Mouse (Mus musculus) CH12.LX (cell line): ENCODE measurements around the gene Lamtor3. TPM values are rescaled to one million over a fixed set of nuclear protein-coding genes. Genes with fewer than 3 reads are reported as not detected.

Source experiments
- DNase-seq: peaks from one replicate; pipeline ENCODE4 v3.0.0-alpha.2; 2013; ENCODE audit errors: extremely low read depth
- H3K27ac ChIP-seq: 2 replicates; pipeline ENCODE4 v1.5.1; 2012; ENCODE audit warnings: low read depth, mild to moderate bottlenecking, control low read depth, moderate library complexity; ENCODE audit not compliant: insufficient read depth
- H3K27me3 ChIP-seq: replicated peaks from 2 replicates; pipeline ENCODE3; 2012; ENCODE audit warnings: inconsistent platforms
- H3K36me3 ChIP-seq, 2 experiments: replicated peaks in 1 of 2; 2 replicates each; pipeline versions ENCODE3 to v1.6.1; 2012; ENCODE audit warnings: inconsistent platforms in 1 of 2, low read length in 1 of 2, mild to moderate bottlenecking in 1 of 2, mixed read lengths in 1 of 2, moderate library complexity in 1 of 2; ENCODE audit not compliant: control insufficient read depth in 1 of 2, insufficient read depth in 1 of 2
- H3K4me1 ChIP-seq, 2 experiments: 2 replicates each; pipeline ENCODE4 v1.6.1; 2012; ENCODE audit warnings: inconsistent platforms in 1 of 2, moderate library complexity in 1 of 2; ENCODE audit not compliant: insufficient read depth in 2 of 2, control insufficient read depth in 1 of 2
- H3K4me2 ChIP-seq: 2 replicates; pipeline ENCODE4 v1.6.1; 2012; ENCODE audit warnings: low read depth, mild to moderate bottlenecking, control low read depth; ENCODE audit not compliant: poor library complexity, insufficient read depth, severe bottlenecking
- H3K4me3 ChIP-seq, 3 experiments: fragments of 150-350 bp in 1 of 3; sonication (generic) in 1 of 3; replicated peaks in 1 of 3; 2 replicates each; pipeline versions ENCODE3 to v1.5.1; 2011 to 2012; ENCODE audit warnings: low read depth in 2 of 3, low read length in 2 of 3, mild to moderate bottlenecking in 2 of 3, moderate library complexity in 2 of 3, control low read depth in 1 of 3, improper control_type of control experiment in 1 of 3, inconsistent platforms in 1 of 3, mixed read lengths in 1 of 3; ENCODE audit not compliant: poor library complexity in 1 of 3
- H3K79me2 ChIP-seq: replicated peaks from 2 replicates; pipeline ENCODE4 v1.6.1; 2012; ENCODE audit warnings: mild to moderate bottlenecking, moderate library complexity; ENCODE audit not compliant: control insufficient read depth, poor library complexity, insufficient read depth, severe bottlenecking; ENCODE audit errors: extremely low read depth
- H3K9ac ChIP-seq: 2 replicates; pipeline ENCODE4 v1.6.1; 2012; ENCODE audit warnings: low read depth, mild to moderate bottlenecking, control low read depth, moderate library complexity; ENCODE audit not compliant: insufficient read depth
- H3K9me3 ChIP-seq: replicated peaks from 2 replicates; pipeline ENCODE3; 2012; ENCODE audit warnings: low read length, inconsistent platforms, mixed read lengths
- BHLHE40 ChIP-seq: IDR thresholded peaks from 2 replicates; pipeline ENCODE4 v1.6.1; 2011; ENCODE audit warnings: mild to moderate bottlenecking, low read depth, low read length, improper control_type of control experiment
- CTCF ChIP-seq, 2 experiments: IDR thresholded peaks in 1 of 2; conservative IDR thresholded peaks in 1 of 2; 2 replicates each; pipeline ENCODE4 v1.5.1; 2011 to 2012; ENCODE audit warnings: low read depth in 2 of 2, low read length in 2 of 2, improper control_type of control experiment in 1 of 2, inconsistent platforms in 1 of 2, mild to moderate bottlenecking in 1 of 2, moderate library complexity in 1 of 2
- E2F4 ChIP-seq: IDR thresholded peaks from 2 replicates; pipeline ENCODE4 v1.6.1; 2011; ENCODE audit warnings: low read depth, low read length, improper control_type of control experiment; ENCODE audit not compliant: insufficient replicate concordance
- ELF1 ChIP-seq: IDR thresholded peaks from 2 replicates; pipeline ENCODE4 v1.6.1; 2014; ENCODE audit warnings: low read depth, mild to moderate bottlenecking, inconsistent platforms, low read length, improper control_type of control experiment
- EP300 ChIP-seq: IDR thresholded peaks from 2 replicates; pipeline ENCODE4 v1.6.1; 2011; ENCODE audit warnings: low read length, improper control_type of control experiment
- GABPA ChIP-seq: IDR thresholded peaks from 2 replicates; pipeline ENCODE4 v1.6.1; 2012; ENCODE audit warnings: low read depth, low read length, improper control_type of control experiment, inconsistent platforms; ENCODE audit not compliant: insufficient replicate concordance
- HCFC1 ChIP-seq: IDR thresholded peaks from 2 replicates; pipeline ENCODE4 v1.6.1; 2012; ENCODE audit warnings: low read depth, mild to moderate bottlenecking, inconsistent platforms, low read length, improper control_type of control experiment
- KAT2A ChIP-seq: IDR thresholded peaks from 2 replicates; pipeline ENCODE4 v1.6.1; 2012; ENCODE audit warnings: low read length, improper control_type of control experiment, inconsistent platforms; ENCODE audit not compliant: insufficient replicate concordance
- MAFK ChIP-seq: IDR thresholded peaks from 2 replicates; pipeline ENCODE4 v1.6.1; 2011; ENCODE audit warnings: low read length, improper control_type of control experiment; ENCODE audit not compliant: insufficient replicate concordance
- MAX ChIP-seq: IDR thresholded peaks from 2 replicates; pipeline ENCODE4 v1.6.1; 2011; ENCODE audit warnings: low read length, improper control_type of control experiment
- MAZ ChIP-seq: IDR thresholded peaks from 2 replicates; pipeline ENCODE4 v1.6.1; 2012; ENCODE audit warnings: low read depth, mild to moderate bottlenecking, inconsistent platforms, low read length, improper control_type of control experiment, moderate library complexity
- MEF2A ChIP-seq: IDR thresholded peaks from 2 replicates; pipeline ENCODE4 v1.6.1; 2014; ENCODE audit warnings: low read depth, mild to moderate bottlenecking, inconsistent platforms, low read length, improper control_type of control experiment, borderline replicate concordance
- MXI1 ChIP-seq: IDR thresholded peaks from 2 replicates; pipeline ENCODE4 v1.6.1; 2011; ENCODE audit warnings: mild to moderate bottlenecking, low read depth, low read length, improper control_type of control experiment
- MYC ChIP-seq: IDR thresholded peaks from 2 replicates; pipeline ENCODE4 v1.6.1; 2011; ENCODE audit warnings: low read depth, mild to moderate bottlenecking, improper control_type of control experiment, low read length
- NELFE ChIP-seq: IDR thresholded peaks from 2 replicates; pipeline ENCODE4 v1.6.1; 2011; ENCODE audit warnings: low read depth, low read length, improper control_type of control experiment
- PAX5 ChIP-seq: IDR thresholded peaks from 2 replicates; pipeline ENCODE4 v1.6.1; 2012; ENCODE audit warnings: low read length, inconsistent platforms, mixed read lengths
- POLR2AphosphoS2 ChIP-seq: IDR thresholded peaks from 2 replicates; pipeline ENCODE4 v1.6.1; 2011; ENCODE audit warnings: low read depth, low read length, improper control_type of control experiment
- RAD21 ChIP-seq: IDR thresholded peaks from 2 replicates; pipeline ENCODE4 v1.6.1; 2011; ENCODE audit warnings: low read depth, mild to moderate bottlenecking, low read length, improper control_type of control experiment, moderate library complexity
- RCOR1 ChIP-seq: conservative IDR thresholded peaks from 2 replicates; pipeline ENCODE4 v1.6.1; 2012; ENCODE audit warnings: low read depth, mild to moderate bottlenecking, inconsistent platforms, low read length, improper control_type of control experiment
- UBTF ChIP-seq: IDR thresholded peaks from 2 replicates; pipeline ENCODE4 v1.6.1; 2012; ENCODE audit warnings: low read depth, mild to moderate bottlenecking, inconsistent platforms, low read length, improper control_type of control experiment, moderate library complexity
- USF1 ChIP-seq: IDR thresholded peaks from 2 replicates; pipeline ENCODE4 v1.6.1; 2014; ENCODE audit warnings: low read depth, mild to moderate bottlenecking, inconsistent platforms, low read length, improper control_type of control experiment
- ZC3H11A ChIP-seq: IDR thresholded peaks from 2 replicates; pipeline ENCODE4 v1.6.1; 2012; ENCODE audit warnings: low read depth, mild to moderate bottlenecking, inconsistent platforms, low read length, improper control_type of control experiment
- dilution Hi-C: fragments of 300-500 bp; cut with MboI; formaldehyde crosslinking; loops from 2 replicates; pipeline ENCODE4 v1.14.3; 2020; ENCODE audit warnings: low sequenced_read_pairs; ENCODE audit not compliant: extremely low pct_unique_long_range_greater_than_20kb, extremely low pct_ligation_motif_present
- in situ Hi-C: fragments of 300-500 bp; cut with MboI; formaldehyde crosslinking; loops from 3 replicates; pipeline ENCODE4 v1.14.3; 2019; ENCODE audit warnings: low sequenced_read_pairs, low pct_ligation_motif_present, low pct_unique_long_range_greater_than_20kb, mixed read lengths
- polyA plus RNA-seq: library from polyadenylated mRNA; unstranded; fragments of >175 nt; gene quantifications from 2 replicates; pipeline ENCODE4 v1.2.1, GENCODE M21; 2012; ENCODE audit warnings: low read depth; ENCODE audit not compliant: insufficient read length
- total RNA-seq, 2 experiments: library from RNA; depleted of rRNA; stranded (reverse); fragments of 300-350 nt in 1 of 2; fragments of >200 nt in 1 of 2; gene quantifications; 2 replicates each; pipeline ENCODE4 v1.2.3; 2012 to 2014

Lamtor3 gene
- total and polyA plus RNA-seq, 3 experiments, result 146 to 245 (median 147) TPM

- no peak for DNase-seq
- in situ Hi-C loops, result no loop called here
- Histone ChIP-seq H3K9ac (no peak overlapping the region), H3K36me3 (peaks cover 50 to 81% of the 10 kb centered on the region in 2 experiments), H3K27ac (no peak overlapping the region), H3K79me2 (peaks cover 91% of the 10 kb centered on the region), H3K9me3 (peaks cover 9% of the 10 kb centered on the region), H3K27me3 (no peaks in the 10 kb centered on the region), H3K4me1 (peaks cover 30 to 77% of the 10 kb centered on the region in 2 experiments), H3K4me2 (no peak overlapping the region), H3K4me3 (no peak overlapping the region)
- dilution Hi-C loops, result no loop called here
- TF ChIP-seq E2F4 (no peak), BHLHE40 (no peak), MXI1 (no peak), KAT2A (no peak), ELF1 (no peak), MAFK (no peak), PAX5 (no peak), EP300 (no peak), MAZ (no peak), MAX (no peak), USF1 (no peak), RCOR1 (no peak), GABPA (no peak), MYC (no peak), RAD21 (no peak), ZC3H11A (no peak), CTCF (conservative IDR thresholded peaks at IDR 0.05 in 1 of 2, IDR thresholded peaks at IDR 0.05 in 1 of 2; ENCODE audit: low read depth in 2 of 2, low read length in 2 of 2) (no peak), NELFE (no peak), UBTF (no peak), HCFC1 (no peak)
Observed at GRCm38 (mm10) chr3:137975435-137975834, 57.1 kb downstream of the Lamtor3 start.

- TF ChIP-seq MEF2A (no peak), POLR2AphosphoS2 (0 out of 2 replicates have a peak, but pooled peaks have one; percentile 36)
Observed at GRCm38 (mm10) chr3:137975856-137976423, 57.6 kb downstream of the Lamtor3 start.

More at GRCm38 (mm10) chr3:137975856-137976423, 57.6 kb downstream of the Lamtor3 start:
- no peaks in the 10 kb centered on the region for H3K27me3 ChIP-seq
- dilution Hi-C loops, result no loop called here
- H3K4me1 ChIP-seq, result peaks cover 27 to 72% of the 10 kb centered on the region in 2 experiments
- H3K9me3 ChIP-seq, result peaks cover 9% of the 10 kb centered on the region
- H3K36me3 ChIP-seq, result peaks cover 46 to 76% of the 10 kb centered on the region in 2 experiments
- DNase-seq, result no peak
- no peak overlapping the region for H3K9ac ChIP-seq
- peaks cover 91% of the 10 kb centered on the region for H3K79me2 ChIP-seq
- in situ Hi-C loops, result no loop called here
- no peak overlapping the region for H3K27ac ChIP-seq
- no peak overlapping the region for H3K4me3 ChIP-seq
- no peak overlapping the region for H3K4me2 ChIP-seq
